Mouse (Mus musculus): ENCODE results near the gene Tspan2. TPM values are rescaled to one million over a fixed set of nuclear protein-coding genes. Genes with fewer than 3 reads are reported as not detected.

Tspan2 gene
- polyA plus RNA-seq, 1 experiment from 2014 or later: 8.4 TPM

GRCm38 (mm10) chr3:102748686-102749085, 14.4 kb downstream of the Tspan2 start:
- no peaks in the 10 kb centered on the region for H3K36me3 ChIP-seq (ENCODE audit: control insufficient read depth, insufficient read depth, low read length)
- H3K9me3 ChIP-seq (ENCODE audit: control insufficient read depth, low read length): no peaks in the 10 kb centered on the region
- no peak overlapping the region for H3K27ac ChIP-seq (replicated peaks; ENCODE audit: low read depth, low read length)
- H3K4me2 ChIP-seq (ENCODE audit: low read depth, low read length): no peak overlapping the region
- WGBS: 82% methylated on average over 5 of the region's 5 CpGs
- H3K9ac ChIP-seq (ENCODE audit: low read depth, low read length): no peak overlapping the region
- H3K4me3 ChIP-seq (ENCODE audit: low read depth, low read length): no peak overlapping the region
- ATAC-seq (ENCODE audit: low read depth) (no peak), DNase-seq (ENCODE audit: low spot score) (no peak)
- no peaks in the 10 kb centered on the region for H3K27me3 ChIP-seq (replicated peaks; ENCODE audit: control insufficient read depth, insufficient read depth, low read length)
- peaks cover 8% of the 10 kb centered on the region; the same call in 1 of the 2 replicates for H3K4me1 ChIP-seq (ENCODE audit: control insufficient read depth, insufficient read depth, low read length)

- no peak for ATAC-seq (ENCODE audit: low read depth)
- 86% methylated on average over 5 of the region's 5 CpGs for WGBS
- no peak for DNase-seq (ENCODE audit: low spot score)
- H3K9me3 ChIP-seq (ENCODE audit: control insufficient read depth, low read length): no peaks in the 10 kb centered on the region
- no peak overlapping the region for H3K4me2 ChIP-seq (ENCODE audit: low read depth, low read length)
- no peak overlapping the region for H3K27ac ChIP-seq (replicated peaks; ENCODE audit: low read depth, low read length)
- H3K4me1 ChIP-seq (ENCODE audit: control insufficient read depth, insufficient read depth, low read length): 0 out of 2 replicates have a peak, but pooled peaks cover 3% of the 10 kb centered on the region
- no peak overlapping the region for H3K9ac ChIP-seq (ENCODE audit: low read depth, low read length)
- no peaks in the 10 kb centered on the region for H3K27me3 ChIP-seq (replicated peaks; ENCODE audit: control insufficient read depth, insufficient read depth, low read length)
- H3K36me3 ChIP-seq (ENCODE audit: control insufficient read depth, insufficient read depth, low read length): no peaks in the 10 kb centered on the region
- H3K4me3 ChIP-seq (ENCODE audit: low read depth, low read length): no peak overlapping the region
These were observed 16.8 kb downstream of the Tspan2 start for GRCm38 (mm10) chr3:102751136-102751535.

- Histone ChIP-seq H3K27ac (replicated peaks; ENCODE audit: low read depth, low read length) (no peak overlapping the region), H3K4me1 (ENCODE audit: control insufficient read depth, insufficient read depth, low read length) (no peaks in the 10 kb centered on the region), H3K9me3 (ENCODE audit: control insufficient read depth, low read length) (no peaks in the 10 kb centered on the region), H3K36me3 (ENCODE audit: control insufficient read depth, insufficient read depth, low read length) (no peaks in the 10 kb centered on the region), H3K4me2 (ENCODE audit: low read depth, low read length) (no peak overlapping the region), H3K27me3 (replicated peaks; ENCODE audit: control insufficient read depth, insufficient read depth, low read length) (no peaks in the 10 kb centered on the region), H3K4me3 (ENCODE audit: low read depth, low read length) (no peak overlapping the region), H3K9ac (ENCODE audit: low read depth, low read length) (no peak overlapping the region)
- 97% methylated on average over 3 of the region's 3 CpGs for WGBS
- DNase-seq (ENCODE audit: low spot score) (no peak), ATAC-seq (ENCODE audit: low read depth) (no peak)
These were observed 17.2 kb downstream of the Tspan2 start for GRCm38 (mm10) chr3:102751536-102751935.

GRCm38 (mm10) chr3:102752053-102752452, 17.7 kb downstream of the Tspan2 start:
- Histone ChIP-seq H3K36me3 (ENCODE audit: control insufficient read depth, insufficient read depth, low read length) (no peaks in the 10 kb centered on the region), H3K27ac (replicated peaks; ENCODE audit: low read depth, low read length) (no peak overlapping the region), H3K4me3 (ENCODE audit: low read depth, low read length) (no peak overlapping the region), H3K4me2 (ENCODE audit: low read depth, low read length) (no peak overlapping the region), H3K9me3 (ENCODE audit: control insufficient read depth, low read length) (no peaks in the 10 kb centered on the region), H3K9ac (ENCODE audit: low read depth, low read length) (no peak overlapping the region), H3K4me1 (ENCODE audit: control insufficient read depth, insufficient read depth, low read length) (no peaks in the 10 kb centered on the region), H3K27me3 (replicated peaks; ENCODE audit: control insufficient read depth, insufficient read depth, low read length) (no peaks in the 10 kb centered on the region)
- DNase-seq (ENCODE audit: low spot score) (no peak), ATAC-seq (ENCODE audit: low read depth) (no peak)
- WGBS: 78% methylated on average over 4 of the region's 4 CpGs

GRCm38 (mm10) chr3:102752457-102752856, 18.1 kb downstream of the Tspan2 start:
- H3K36me3 ChIP-seq (ENCODE audit: control insufficient read depth, insufficient read depth, low read length): no peaks in the 10 kb centered on the region
- H3K9me3 ChIP-seq (ENCODE audit: control insufficient read depth, low read length): no peaks in the 10 kb centered on the region
- ATAC-seq (ENCODE audit: low read depth) (no peak), DNase-seq (ENCODE audit: low spot score) (no peak)
- H3K9ac ChIP-seq (ENCODE audit: low read depth, low read length): no peak overlapping the region
- no peak overlapping the region for H3K27ac ChIP-seq (replicated peaks; ENCODE audit: low read depth, low read length)
- H3K27me3 ChIP-seq (replicated peaks; ENCODE audit: control insufficient read depth, insufficient read depth, low read length): no peaks in the 10 kb centered on the region
- WGBS: 62% methylated on average over 5 of the region's 5 CpGs
- H3K4me2 ChIP-seq (ENCODE audit: low read depth, low read length): no peak overlapping the region
- no peak overlapping the region for H3K4me3 ChIP-seq (ENCODE audit: low read depth, low read length)
- no peaks in the 10 kb centered on the region for H3K4me1 ChIP-seq (ENCODE audit: control insufficient read depth, insufficient read depth, low read length)

GRCm38 (mm10) chr3:102755801-102756200, 21.5 kb downstream of the Tspan2 start:
- H3K4me1 ChIP-seq (ENCODE audit: control insufficient read depth, insufficient read depth, low read length): no peaks in the 10 kb centered on the region
- H3K4me3 ChIP-seq (ENCODE audit: low read depth, low read length): no peak overlapping the region
- H3K9me3 ChIP-seq (ENCODE audit: control insufficient read depth, low read length): no peaks in the 10 kb centered on the region
- DNase-seq (ENCODE audit: low spot score) (no peak), ATAC-seq (ENCODE audit: low read depth) (no peak)
- no peaks in the 10 kb centered on the region for H3K27me3 ChIP-seq (replicated peaks; ENCODE audit: control insufficient read depth, insufficient read depth, low read length)
- H3K27ac ChIP-seq (replicated peaks; ENCODE audit: low read depth, low read length): no peak overlapping the region
- WGBS: 56% methylated on average over 1 of the region's 1 CpGs
- no peak overlapping the region for H3K4me2 ChIP-seq (ENCODE audit: low read depth, low read length)
- H3K9ac ChIP-seq (ENCODE audit: low read depth, low read length): no peak overlapping the region
- H3K36me3 ChIP-seq (ENCODE audit: control insufficient read depth, insufficient read depth, low read length): peaks cover 8% of the 10 kb centered on the region; the same call in 1 of the 2 replicates

GRCm38 (mm10) chr3:102757019-102757418, 22.7 kb downstream of the Tspan2 start:
- ATAC-seq (ENCODE audit: low read depth) (no peak), DNase-seq (ENCODE audit: low spot score) (no peak)
- peaks cover 8% of the 10 kb centered on the region; the same call in 1 of the 2 replicates for H3K36me3 ChIP-seq (ENCODE audit: control insufficient read depth, insufficient read depth, low read length)
- H3K4me3 ChIP-seq (ENCODE audit: low read depth, low read length): no peak overlapping the region
- H3K9ac ChIP-seq (ENCODE audit: low read depth, low read length): no peak overlapping the region
- H3K27me3 ChIP-seq (replicated peaks; ENCODE audit: control insufficient read depth, insufficient read depth, low read length): no peaks in the 10 kb centered on the region
- 76% methylated on average over 6 of the region's 6 CpGs for WGBS
- no peak overlapping the region for H3K27ac ChIP-seq (replicated peaks; ENCODE audit: low read depth, low read length)
- no peak overlapping the region for H3K4me2 ChIP-seq (ENCODE audit: low read depth, low read length)
- H3K9me3 ChIP-seq (ENCODE audit: control insufficient read depth, low read length): no peaks in the 10 kb centered on the region
- H3K4me1 ChIP-seq (ENCODE audit: control insufficient read depth, insufficient read depth, low read length): no peaks in the 10 kb centered on the region

- Histone ChIP-seq H3K9ac (ENCODE audit: low read depth, low read length) (no peak overlapping the region), H3K4me3 (ENCODE audit: low read depth, low read length) (no peak overlapping the region), H3K4me1 (ENCODE audit: control insufficient read depth, insufficient read depth, low read length) (peaks cover 6% of the 10 kb centered on the region; the same call in 1 of the 2 replicates), H3K4me2 (ENCODE audit: low read depth, low read length) (no peak overlapping the region), H3K27me3 (replicated peaks; ENCODE audit: control insufficient read depth, insufficient read depth, low read length) (no peaks in the 10 kb centered on the region), H3K9me3 (ENCODE audit: control insufficient read depth, low read length) (no peaks in the 10 kb centered on the region), H3K36me3 (ENCODE audit: control insufficient read depth, insufficient read depth, low read length) (peaks cover 8% of the 10 kb centered on the region; the same call in 1 of the 2 replicates), H3K27ac (replicated peaks; ENCODE audit: low read depth, low read length) (no peak overlapping the region)
- ATAC-seq (ENCODE audit: low read depth) (no peak), DNase-seq (ENCODE audit: low spot score) (no peak)
- 68% methylated on average over 3 of the region's 3 CpGs for WGBS
These were observed 25.9 kb downstream of the Tspan2 start for GRCm38 (mm10) chr3:102760236-102760635.

- H3K36me3 ChIP-seq (ENCODE audit: control insufficient read depth, insufficient read depth, low read length): peaks cover 18% of the 10 kb centered on the region; the same call in 1 of the 2 replicates
- DNase-seq (ENCODE audit: low spot score) (no peak), ATAC-seq (ENCODE audit: low read depth) (no peak)
- no peak overlapping the region for H3K4me3 ChIP-seq (ENCODE audit: low read depth, low read length)
- no peak overlapping the region for H3K9ac ChIP-seq (ENCODE audit: low read depth, low read length)
- H3K9me3 ChIP-seq (ENCODE audit: control insufficient read depth, low read length): no peaks in the 10 kb centered on the region
- no peak overlapping the region for H3K4me2 ChIP-seq (ENCODE audit: low read depth, low read length)
- H3K4me1 ChIP-seq (ENCODE audit: control insufficient read depth, insufficient read depth, low read length): peaks cover 6% of the 10 kb centered on the region; the same call in 1 of the 2 replicates
- 42% methylated on average over 3 of the region's 3 CpGs for WGBS
- no peak overlapping the region for H3K27ac ChIP-seq (replicated peaks; ENCODE audit: low read depth, low read length)
- no peaks in the 10 kb centered on the region for H3K27me3 ChIP-seq (replicated peaks; ENCODE audit: control insufficient read depth, insufficient read depth, low read length)
These were observed 28.1 kb downstream of the Tspan2 start for GRCm38 (mm10) chr3:102762388-102762787.
